Mouse (Mus musculus): ENCODE measurements at regions not wholly inside any gene's neighbourhood (a gene's known extent, or its start where the extent isn't known, plus 50 kb on each side); places are given as distances from the start of the nearest gene placed in this dataset.
A peak's percentile ranks its signal among the peaks of the same experiment; 100 is the strongest.

DNA sequence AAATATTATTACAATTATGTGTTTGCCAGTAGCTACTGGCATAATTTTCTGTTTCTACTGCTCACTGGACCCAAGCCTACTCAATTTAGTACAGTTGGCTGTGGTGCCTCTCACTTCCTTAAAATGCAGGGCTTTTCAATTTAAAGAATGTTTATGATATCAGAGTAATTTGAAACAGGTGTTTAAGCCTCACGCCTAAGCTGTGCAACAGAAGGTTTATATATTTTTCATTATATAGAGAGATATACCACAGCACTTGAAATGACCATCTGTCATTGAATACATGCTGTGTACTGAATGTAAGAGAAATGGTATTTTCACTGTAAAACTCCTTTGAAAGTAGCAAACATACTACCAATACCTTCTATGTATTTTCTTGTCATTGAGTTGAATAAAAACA lies 376.8 kb downstream of the Otol1 start:
- H3K4me1 ChIP-seq (ENCODE audit: control insufficient read depth, insufficient read depth, low read length): no peaks in the 10 kb centered on the region
- no peaks in the 10 kb centered on the region for H3K27me3 ChIP-seq (ENCODE audit: control insufficient read depth, insufficient read depth, low read length)
- no peak overlapping the region for H3K27ac ChIP-seq (ENCODE audit: low read depth, low read length)
- ATAC-seq (ENCODE audit: low FRiP score, low TSS enrichment): no peak
- no peaks in the 10 kb centered on the region for H3K36me3 ChIP-seq (ENCODE audit: control insufficient read depth, insufficient read depth, low read length)
- no peak overlapping the region for H3K4me3 ChIP-seq (ENCODE audit: low read length)
- H3K9me3 ChIP-seq (ENCODE audit: control insufficient read depth, low read length): no peaks in the 10 kb centered on the region
- 74% methylated on average over 1 of the region's 1 CpGs for WGBS
- no peak overlapping the region for H3K4me2 ChIP-seq (replicated peaks; ENCODE audit: low read depth, low read length)
- no peak overlapping the region for H3K9ac ChIP-seq (ENCODE audit: low read depth, low read length)

DNA sequence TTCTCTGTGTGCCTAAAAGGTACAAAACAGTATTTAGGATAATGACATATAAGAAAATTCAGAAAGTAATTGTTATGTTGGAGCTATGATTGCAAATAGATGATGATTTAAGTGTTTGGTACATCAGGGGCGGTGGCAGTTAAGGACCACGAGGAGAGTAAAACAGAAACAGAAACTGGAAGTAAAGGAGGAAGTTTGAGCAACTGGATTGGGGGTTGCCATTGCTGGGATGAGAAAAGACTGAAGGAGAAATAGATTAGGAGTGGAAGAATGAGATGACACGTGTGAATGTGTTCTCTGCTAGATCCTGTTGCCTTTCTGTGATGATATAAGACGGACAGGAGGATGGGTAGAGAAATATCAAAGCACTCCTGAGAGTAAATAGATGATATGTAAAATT lies 378.5 kb downstream of the Otol1 start:
- WGBS: 78% methylated on average over 4 of the region's 4 CpGs
- H3K4me1 ChIP-seq (ENCODE audit: control insufficient read depth, insufficient read depth, low read length): no peaks in the 10 kb centered on the region
- no peak for ATAC-seq (ENCODE audit: low FRiP score, low TSS enrichment)

DNA sequence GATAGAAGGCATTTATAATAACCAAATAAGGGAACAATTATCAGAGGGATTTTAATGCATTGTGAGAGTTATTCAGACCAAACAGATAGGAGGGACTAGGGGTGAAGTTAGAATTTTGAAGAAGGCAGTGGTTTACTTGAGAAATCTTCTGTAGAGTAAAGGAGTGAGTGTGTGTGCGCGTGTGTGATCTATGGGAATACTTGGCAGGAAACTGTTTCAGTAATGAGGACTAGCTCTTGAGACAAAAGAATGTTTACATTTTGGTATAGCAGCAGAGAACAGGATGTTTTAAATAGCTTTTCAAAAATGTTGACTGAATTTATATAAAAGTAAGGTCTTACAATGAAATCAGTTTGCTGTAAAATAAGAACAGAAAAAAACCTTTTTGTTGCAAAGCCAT lies 393.8 kb downstream of the Otol1 start:
- Histone ChIP-seq H3K4me2 (replicated peaks; ENCODE audit: low read depth, low read length) (no peak overlapping the region), H3K9me3 (ENCODE audit: control insufficient read depth, low read length) (no peaks in the 10 kb centered on the region), H3K4me1 (ENCODE audit: control insufficient read depth, insufficient read depth, low read length) (no peaks in the 10 kb centered on the region), H3K36me3 (ENCODE audit: control insufficient read depth, insufficient read depth, low read length) (no peaks in the 10 kb centered on the region), H3K4me3 (ENCODE audit: low read length) (no peak overlapping the region), H3K9ac (ENCODE audit: low read depth, low read length) (no peak overlapping the region), H3K27ac (ENCODE audit: low read depth, low read length) (no peak overlapping the region), H3K27me3 (ENCODE audit: control insufficient read depth, insufficient read depth, low read length) (no peaks in the 10 kb centered on the region)
- WGBS: 63% methylated on average over 2 of the region's 2 CpGs
- ATAC-seq (ENCODE audit: low FRiP score, low TSS enrichment): no peak

More for the DNA sequence above, 378.5 kb downstream of the Otol1 start:
- H3K27me3 ChIP-seq (ENCODE audit: control insufficient read depth, insufficient read depth, low read length): no peaks in the 10 kb centered on the region
- H3K36me3 ChIP-seq (ENCODE audit: control insufficient read depth, insufficient read depth, low read length): no peaks in the 10 kb centered on the region
- H3K27ac ChIP-seq (ENCODE audit: low read depth, low read length): no peak overlapping the region
- no peak overlapping the region for H3K4me2 ChIP-seq (replicated peaks; ENCODE audit: low read depth, low read length)
- H3K9me3 ChIP-seq (ENCODE audit: control insufficient read depth, low read length): no peaks in the 10 kb centered on the region
- no peak overlapping the region for H3K9ac ChIP-seq (ENCODE audit: low read depth, low read length)
- no peak overlapping the region for H3K4me3 ChIP-seq (ENCODE audit: low read length)

DNA sequence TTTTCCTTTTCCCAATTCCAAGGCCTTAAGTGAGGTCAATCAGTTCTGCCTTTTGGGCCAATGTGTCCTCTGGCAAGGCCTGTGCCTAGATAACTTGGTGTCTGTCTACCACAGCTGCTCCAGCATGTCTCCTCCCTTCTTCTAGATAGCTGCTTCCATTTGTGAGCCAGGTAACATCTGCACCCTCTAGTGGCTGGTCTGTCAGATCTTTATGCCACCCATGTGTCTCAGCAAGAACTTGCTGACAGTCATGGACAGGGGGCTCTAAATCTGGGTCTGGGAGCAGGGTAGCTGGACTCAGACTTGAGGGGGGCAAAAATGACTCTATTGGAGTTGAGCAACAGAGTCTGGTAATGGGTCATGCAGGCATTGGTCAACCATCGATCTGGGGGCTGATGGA lies 399.2 kb downstream of the Otol1 start:
- no peaks in the 10 kb centered on the region for H3K27me3 ChIP-seq (ENCODE audit: control insufficient read depth, insufficient read depth, low read length)
- no peaks in the 10 kb centered on the region for H3K36me3 ChIP-seq (ENCODE audit: control insufficient read depth, insufficient read depth, low read length)
- H3K4me2 ChIP-seq (replicated peaks; ENCODE audit: low read depth, low read length): no peak overlapping the region
- H3K4me1 ChIP-seq (ENCODE audit: control insufficient read depth, insufficient read depth, low read length): no peaks in the 10 kb centered on the region
- H3K4me3 ChIP-seq (ENCODE audit: low read length): no peak overlapping the region
- H3K9ac ChIP-seq (ENCODE audit: low read depth, low read length): no peak overlapping the region
- H3K27ac ChIP-seq (ENCODE audit: low read depth, low read length): no peak overlapping the region
- H3K9me3 ChIP-seq (ENCODE audit: control insufficient read depth, low read length): no peaks in the 10 kb centered on the region
- no peak for ATAC-seq (ENCODE audit: low FRiP score, low TSS enrichment)
- WGBS: 100% methylated on average over 1 of the region's 1 CpGs

DNA sequence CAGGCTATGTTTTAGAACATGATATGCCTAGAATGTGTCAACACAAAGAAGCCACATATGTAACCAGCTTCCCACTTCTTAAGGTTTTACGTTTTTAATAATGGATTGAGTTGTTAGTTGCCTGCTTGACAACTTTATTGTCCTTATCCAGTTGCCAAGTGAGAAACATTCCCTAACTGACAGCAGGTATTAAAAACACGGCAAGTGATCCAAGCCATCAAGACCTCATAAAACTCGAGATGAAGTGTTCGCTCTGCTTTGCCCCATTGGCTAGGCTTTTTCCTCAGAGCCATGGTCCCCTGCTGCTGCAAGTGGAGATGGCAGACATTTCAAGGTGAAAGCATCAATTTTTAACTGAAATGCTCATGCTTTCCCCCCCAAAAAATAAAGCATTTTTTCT lies 410.9 kb downstream of the Otol1 start:
- Histone ChIP-seq H3K4me3 (ENCODE audit: low read length) (no peak overlapping the region), H3K36me3 (ENCODE audit: control insufficient read depth, insufficient read depth, low read length) (no peaks in the 10 kb centered on the region), H3K4me2 (replicated peaks; ENCODE audit: low read depth, low read length) (no peak overlapping the region), H3K9ac (ENCODE audit: low read depth, low read length) (no peak overlapping the region), H3K27ac (ENCODE audit: low read depth, low read length) (no peak overlapping the region), H3K27me3 (ENCODE audit: control insufficient read depth, insufficient read depth, low read length) (no peaks in the 10 kb centered on the region), H3K9me3 (ENCODE audit: control insufficient read depth, low read length) (no peaks in the 10 kb centered on the region), H3K4me1 (ENCODE audit: control insufficient read depth, insufficient read depth, low read length) (no peaks in the 10 kb centered on the region)
- 12% methylated on average over 4 of the region's 4 CpGs for WGBS
- peak; percentile 69 for ATAC-seq (ENCODE audit: low FRiP score, low TSS enrichment)

DNA sequence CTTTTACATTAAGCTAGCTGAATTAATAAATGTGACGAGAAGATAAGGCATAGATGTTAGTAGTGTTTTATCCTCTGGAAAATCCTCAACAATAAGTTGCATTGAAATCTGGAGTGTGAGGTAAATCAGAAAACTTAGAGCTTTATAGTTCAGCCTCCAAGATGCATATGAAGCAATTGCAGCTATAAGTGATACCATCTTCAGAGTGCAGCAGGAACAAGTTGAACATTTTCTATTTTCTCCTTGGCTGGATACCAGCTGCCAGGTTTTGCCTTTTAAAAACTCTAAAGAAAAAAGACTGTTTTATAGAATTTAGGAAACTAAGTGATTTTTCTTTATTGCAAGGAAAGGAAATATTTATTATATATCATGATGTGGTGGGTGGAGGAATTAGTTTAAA lies 414.6 kb downstream of the Otol1 start:
- 91% methylated on average over 1 of the region's 1 CpGs for WGBS

DNA sequence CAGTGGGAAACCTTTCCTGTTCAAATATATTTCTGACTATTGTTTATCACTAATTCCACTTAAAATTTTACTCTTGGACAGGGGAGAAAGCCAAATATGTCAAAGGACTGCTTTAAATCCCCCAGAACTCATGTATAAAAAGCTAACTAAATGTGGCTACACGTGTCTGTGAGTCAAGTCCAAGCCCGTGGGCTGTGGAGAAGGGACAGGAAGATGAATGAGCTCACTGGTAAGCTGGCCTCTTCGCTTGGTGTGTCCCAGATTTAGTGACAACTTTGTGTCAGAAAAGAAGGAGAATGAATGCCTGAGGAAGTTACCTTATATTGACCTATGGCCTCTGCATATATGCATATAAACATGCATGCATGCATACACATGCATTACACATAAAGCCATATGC lies 415.3 kb downstream of the Otol1 start:
- no peak for ATAC-seq (ENCODE audit: low FRiP score, low TSS enrichment)
- 23% methylated on average over 3 of the region's 3 CpGs for WGBS

More for the DNA sequence above, 414.6 kb downstream of the Otol1 start:
- Histone ChIP-seq H3K4me1 (ENCODE audit: control insufficient read depth, insufficient read depth, low read length) (no peaks in the 10 kb centered on the region), H3K36me3 (ENCODE audit: control insufficient read depth, insufficient read depth, low read length) (no peaks in the 10 kb centered on the region), H3K27ac (ENCODE audit: low read depth, low read length) (no peak overlapping the region), H3K4me2 (replicated peaks; ENCODE audit: low read depth, low read length) (no peak overlapping the region), H3K27me3 (ENCODE audit: control insufficient read depth, insufficient read depth, low read length) (no peaks in the 10 kb centered on the region), H3K4me3 (ENCODE audit: low read length) (no peak overlapping the region), H3K9me3 (ENCODE audit: control insufficient read depth, low read length) (no peaks in the 10 kb centered on the region), H3K9ac (ENCODE audit: low read depth, low read length) (no peak overlapping the region)
- no peak for ATAC-seq (ENCODE audit: low FRiP score, low TSS enrichment)

DNA sequence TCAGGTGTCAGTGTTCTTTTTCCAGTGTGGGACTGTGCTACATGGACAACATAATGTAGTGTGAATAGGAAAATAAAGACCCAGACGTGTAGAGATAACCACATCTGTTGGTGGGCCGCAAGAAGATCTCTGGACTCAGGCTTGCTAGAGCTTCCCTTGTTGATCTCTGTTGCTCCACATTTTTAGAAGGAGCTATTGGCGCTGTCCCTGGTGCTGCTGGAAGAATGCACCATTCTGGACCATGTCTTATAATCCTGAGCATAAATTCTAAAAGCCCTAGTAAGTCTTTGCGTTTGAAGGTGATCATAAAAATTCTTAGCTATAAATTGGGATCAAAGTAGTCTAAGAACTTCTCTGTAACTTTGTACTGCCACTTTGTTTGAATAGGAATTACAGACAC lies 429.3 kb downstream of the Otol1 start:
- H3K27ac ChIP-seq (ENCODE audit: low read depth, low read length): no peak overlapping the region
- H3K9me3 ChIP-seq (ENCODE audit: control insufficient read depth, low read length): no peaks in the 10 kb centered on the region
- H3K4me1 ChIP-seq (ENCODE audit: control insufficient read depth, insufficient read depth, low read length): no peaks in the 10 kb centered on the region
- no peaks in the 10 kb centered on the region for H3K27me3 ChIP-seq (ENCODE audit: control insufficient read depth, insufficient read depth, low read length)
- H3K36me3 ChIP-seq (ENCODE audit: control insufficient read depth, insufficient read depth, low read length): no peaks in the 10 kb centered on the region
- no peak for ATAC-seq (ENCODE audit: low FRiP score, low TSS enrichment)
- H3K4me3 ChIP-seq (ENCODE audit: low read length): no peak overlapping the region
- no peak overlapping the region for H3K9ac ChIP-seq (ENCODE audit: low read depth, low read length)
- 72% methylated on average over 4 of the region's 4 CpGs for WGBS
- H3K4me2 ChIP-seq (replicated peaks; ENCODE audit: low read depth, low read length): no peak overlapping the region

More for the DNA sequence above, 415.3 kb downstream of the Otol1 start:
- H3K9me3 ChIP-seq (ENCODE audit: control insufficient read depth, low read length): no peaks in the 10 kb centered on the region
- no peak overlapping the region for H3K4me3 ChIP-seq (ENCODE audit: low read length)
- H3K36me3 ChIP-seq (ENCODE audit: control insufficient read depth, insufficient read depth, low read length): no peaks in the 10 kb centered on the region
- H3K9ac ChIP-seq (ENCODE audit: low read depth, low read length): no peak overlapping the region
- no peak overlapping the region for H3K4me2 ChIP-seq (replicated peaks; ENCODE audit: low read depth, low read length)
- H3K27ac ChIP-seq (ENCODE audit: low read depth, low read length): no peak overlapping the region
- H3K27me3 ChIP-seq (ENCODE audit: control insufficient read depth, insufficient read depth, low read length): no peaks in the 10 kb centered on the region
- H3K4me1 ChIP-seq (ENCODE audit: control insufficient read depth, insufficient read depth, low read length): no peaks in the 10 kb centered on the region

DNA sequence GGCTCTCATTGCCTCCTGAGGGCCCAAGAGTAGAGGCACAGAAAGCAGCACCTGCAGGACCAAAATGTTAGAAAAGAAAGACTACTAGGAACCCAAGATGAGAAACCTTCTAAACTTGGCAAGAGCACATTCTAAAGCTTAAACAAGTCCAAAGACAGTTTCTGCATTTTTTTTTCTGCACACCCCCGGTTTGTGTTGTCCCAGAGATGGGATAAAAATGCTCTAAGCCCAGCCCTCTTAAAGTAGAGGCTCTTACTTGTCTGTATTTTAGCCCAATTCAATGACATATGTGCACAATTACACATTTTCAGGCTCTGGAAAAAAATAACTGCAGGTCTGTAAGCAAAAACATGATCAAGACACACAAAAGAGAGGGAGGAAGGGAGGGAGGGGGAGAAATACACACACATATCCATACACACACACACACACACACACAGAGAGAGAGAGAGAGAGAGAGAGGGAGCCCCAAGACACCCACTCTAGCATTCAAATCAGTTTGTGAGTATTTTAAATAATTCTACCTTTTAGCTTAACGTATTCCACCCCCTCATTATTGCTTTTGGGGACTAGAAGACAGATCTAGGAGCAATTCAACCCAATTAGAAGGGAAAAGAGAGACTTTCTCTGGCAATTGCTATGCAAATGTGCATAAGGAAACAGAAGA lies 449.9 kb downstream of the Otol1 start:
- Histone ChIP-seq H3K4me2 (replicated peaks; ENCODE audit: low read depth, low read length) (no peak overlapping the region), H3K9ac (ENCODE audit: low read depth, low read length) (no peak overlapping the region), H3K27me3 (ENCODE audit: control insufficient read depth, insufficient read depth, low read length) (no peaks in the 10 kb centered on the region), H3K27ac (ENCODE audit: low read depth, low read length) (no peak overlapping the region), H3K4me3 (ENCODE audit: low read length) (no peak overlapping the region), H3K4me1 (ENCODE audit: control insufficient read depth, insufficient read depth, low read length) (no peaks in the 10 kb centered on the region), H3K36me3 (ENCODE audit: control insufficient read depth, insufficient read depth, low read length) (no peaks in the 10 kb centered on the region), H3K9me3 (ENCODE audit: control insufficient read depth, low read length) (no peaks in the 10 kb centered on the region)
- no peak for ATAC-seq (ENCODE audit: low FRiP score, low TSS enrichment)
- WGBS: 67% methylated on average over 2 of the region's 2 CpGs
